8 mouse cellular contexts compared by ENCODE assay signal in the genomic region with DNA sequence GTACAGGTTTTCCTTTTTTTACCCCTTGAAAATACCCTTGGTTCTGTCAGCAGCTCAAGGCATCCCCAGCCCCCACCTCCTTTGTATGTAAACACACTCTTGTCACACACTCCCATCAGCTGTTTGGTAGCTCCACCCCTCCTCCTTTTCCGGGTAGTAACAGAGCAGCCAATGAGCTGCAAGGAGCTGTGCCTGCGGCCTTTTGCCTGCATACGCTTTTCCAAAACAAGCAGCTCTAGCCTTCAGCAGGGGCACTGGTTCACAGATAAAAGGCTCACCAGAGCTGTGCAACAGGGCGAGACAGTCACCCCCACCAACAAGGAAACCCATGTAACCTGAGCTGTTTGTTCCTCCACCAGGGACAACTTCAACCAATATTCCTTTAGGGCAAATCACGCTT. TPM values are rescaled to one million over a fixed set of nuclear protein-coding genes. Genes with fewer than 3 reads are reported as not detected.
DNase-seq lines count a peak whose midpoint lies in the region; ATAC-seq and TF ChIP-seq lines count a peak whose summit lies in the region.

No protein-coding gene starts in this region.

- H3K27ac ChIP-seq in forebrain, embryonic 11.5 days (ENCODE audit: low read depth, low read length), result peak overlapping the region; percentile 73
- peak overlapping the region; percentile 96 for H3K27ac ChIP-seq in heart, embryonic 16.5 days (ENCODE audit: low read length)
- peak overlapping the region; percentile 76 for H3K27ac ChIP-seq in liver, embryonic 14.5 days
- peak overlapping the region; percentile 57 for H3K27ac ChIP-seq in neural tube, embryonic 11.5 days (ENCODE audit: low read depth, low read length)
- peak overlapping the region; percentile 95 for H3K27ac ChIP-seq in stomach, postnatal 0 days (replicated peaks)

- H3K9me3 ChIP-seq in forebrain, embryonic 11.5 days (ENCODE audit: control insufficient read depth, low read length), result no peaks in the 10 kb centered on the region
- no peaks in the 10 kb centered on the region for H3K9me3 ChIP-seq in heart, embryonic 16.5 days (replicated peaks; ENCODE audit: control insufficient read depth, low read length)
- no peaks in the 10 kb centered on the region for H3K9me3 ChIP-seq in liver, embryonic 14.5 days (ENCODE audit: control insufficient read depth, low read length)
- H3K9me3 ChIP-seq in neural tube, embryonic 11.5 days (ENCODE audit: control insufficient read depth, low read length), result no peaks in the 10 kb centered on the region
- no peaks in the 10 kb centered on the region for H3K9me3 ChIP-seq in stomach, postnatal 0 days (ENCODE audit: control insufficient read depth, low read length)

- DNase-seq in c-Kit-positive CD71-negative TER-119-negative erythroid progenitor cells, embryonic 14.5 days (ENCODE audit: low read depth), result peak; percentile 50
- peak; percentile 85 for DNase-seq in forebrain, embryonic 11.5 days (ENCODE audit: low spot score)
- peak; percentile 88 to 96 for DNase-seq in kidney, postnatal 36 days
- DNase-seq in liver, embryonic 14.5 days (ENCODE audit: low read depth in 3 of 3, low spot score in 3 of 3), result peak; percentile 65 to 71 (median 68)
- DNase-seq in neural tube, embryonic 11.5 days (ENCODE audit: low spot score), result peak; percentile 77
- peak; percentile 93 for DNase-seq in stomach, postnatal 0 days (ENCODE audit: low spot score)

- H3K4me1 ChIP-seq in forebrain, embryonic 11.5 days (replicated peaks; ENCODE audit: control insufficient read depth, insufficient read depth, low read length), result peaks cover 13% of the 10 kb centered on the region
- H3K4me1 ChIP-seq in heart, embryonic 16.5 days (ENCODE audit: control insufficient read depth, insufficient read depth, low read length), result peaks cover 26% of the 10 kb centered on the region
- H3K4me1 ChIP-seq in liver, embryonic 14.5 days (replicated peaks; ENCODE audit: control insufficient read depth in 2 of 2, insufficient read depth in 2 of 2, low read length in 1 of 2), result peaks cover 27 to 43% of the 10 kb centered on the region in 2 experiments
- H3K4me1 ChIP-seq in neural tube, embryonic 11.5 days (ENCODE audit: control insufficient read depth, insufficient read depth, low read length), result peaks cover 13% of the 10 kb centered on the region
- 0 out of 2 replicates have a peak, but pooled peaks cover 3% of the 10 kb centered on the region for H3K4me1 ChIP-seq in stomach, postnatal 0 days (replicated peaks; ENCODE audit: control insufficient read depth, insufficient read depth)

- H3K9ac ChIP-seq in forebrain, embryonic 11.5 days (ENCODE audit: low read length), result peak overlapping the region; percentile 46; the same call in 1 of the 2 replicates
- H3K9ac ChIP-seq in heart, embryonic 16.5 days (ENCODE audit: low read length), result peak overlapping the region; percentile 72
- peak overlapping the region; percentile 99; the same call in 1 of the 2 replicates for H3K9ac ChIP-seq in liver, embryonic 14.5 days (replicated peaks)
- no peak overlapping the region; the same call in 1 of the 2 replicates for H3K9ac ChIP-seq in neural tube, embryonic 11.5 days (ENCODE audit: low read length)
- H3K9ac ChIP-seq in stomach, postnatal 0 days (ENCODE audit: low read length), result peak overlapping the region; percentile 85; the same call in 1 of the 2 replicates

- no peaks in the 10 kb centered on the region for H3K36me3 ChIP-seq in forebrain, embryonic 11.5 days (ENCODE audit: control insufficient read depth, insufficient read depth, low read length)
- peaks cover 5% of the 10 kb centered on the region for H3K36me3 ChIP-seq in heart, embryonic 16.5 days (ENCODE audit: control insufficient read depth, insufficient read depth)
- H3K36me3 ChIP-seq in liver, embryonic 14.5 days (replicated peaks; ENCODE audit: control insufficient read depth, insufficient read depth, low read depth), result peaks cover 18% of the 10 kb centered on the region
- no peaks in the 10 kb centered on the region for H3K36me3 ChIP-seq in neural tube, embryonic 11.5 days (ENCODE audit: control insufficient read depth, insufficient read depth, low read length)
- H3K36me3 ChIP-seq in stomach, postnatal 0 days (ENCODE audit: control insufficient read depth, insufficient read depth, low read length), result no peaks in the 10 kb centered on the region

- no peaks in the 10 kb centered on the region for H3K27me3 ChIP-seq in forebrain, embryonic 11.5 days (ENCODE audit: control insufficient read depth, insufficient read depth, low read length)
- no peaks in the 10 kb centered on the region for H3K27me3 ChIP-seq in heart, embryonic 16.5 days (ENCODE audit: control insufficient read depth, insufficient read depth, low read length)
- H3K27me3 ChIP-seq in liver, embryonic 14.5 days (ENCODE audit: control insufficient read depth, insufficient read depth, low read length), result no peaks in the 10 kb centered on the region
- no peaks in the 10 kb centered on the region for H3K27me3 ChIP-seq in neural tube, embryonic 11.5 days (ENCODE audit: control insufficient read depth, insufficient read depth, low read length)
- no peaks in the 10 kb centered on the region for H3K27me3 ChIP-seq in stomach, postnatal 0 days (ENCODE audit: control insufficient read depth, insufficient read depth, low read length)

- no peak for TF ChIP-seq CTCF in liver, embryonic 14.5 days (IDR thresholded peaks at IDR 0.05; ENCODE audit: low read depth)
- TF ChIP-seq CTCF in stomach, postnatal 0 days (IDR thresholded peaks at IDR 0.05; ENCODE audit: low read depth), result no peak

- WGBS in forebrain, embryonic 11.5 days, result 0% methylated on average over 5 of the region's 5 CpGs
- WGBS in heart, embryonic 16.5 days, result 3% methylated on average over 5 of the region's 5 CpGs
- WGBS in liver, embryonic 14.5 days (ENCODE audit: insufficient replicate concordance), result 6% methylated on average over 5 of the region's 5 CpGs
- WGBS in neural tube, embryonic 11.5 days, result 1% methylated on average over 5 of the region's 5 CpGs
- WGBS in stomach, postnatal 0 days, result under 1% methylated on average over 5 of the region's 5 CpGs

- peak; percentile 82 for ATAC-seq in CD4-positive, CD25-positive, alpha-beta regulatory T cell, adult 4 months
- ATAC-seq in forebrain, embryonic 11.5 days (replicated peaks; ENCODE audit: low FRiP score), result peak; percentile 77
- ATAC-seq in heart, embryonic 16.5 days (replicated peaks; ENCODE audit: extremely low read depth, insufficient read depth, low FRiP score), result peak; percentile 77
- peak; percentile 60 for ATAC-seq in liver, embryonic 14.5 days (ENCODE audit: insufficient read depth)
- ATAC-seq in neural tube, embryonic 11.5 days (ENCODE audit: insufficient read depth, low FRiP score, low TSS enrichment), result peak; percentile 58
- peak; percentile 90 for ATAC-seq in stomach, postnatal 0 days (ENCODE audit: low FRiP score, low TSS enrichment)

- H3K4me2 ChIP-seq in forebrain, embryonic 11.5 days (ENCODE audit: low read depth, low read length, severe bottlenecking), result peak overlapping the region; percentile 61
- H3K4me2 ChIP-seq in heart, embryonic 16.5 days (ENCODE audit: low read depth, low read length), result peak overlapping the region; percentile 82
- H3K4me2 ChIP-seq in liver, embryonic 14.5 days (ENCODE audit: low read depth), result peak overlapping the region; percentile 94
- peak overlapping the region; percentile 78 for H3K4me2 ChIP-seq in neural tube, embryonic 11.5 days (ENCODE audit: low read depth)
- H3K4me2 ChIP-seq in stomach, postnatal 0 days (replicated peaks; ENCODE audit: low read depth), result peak overlapping the region; percentile 68

- TF ChIP-seq EP300 in liver, embryonic 14.5 days (IDR thresholded peaks at IDR 0.05; ENCODE audit: low read depth), result no peak
- TF ChIP-seq EP300 in stomach, postnatal 0 days (optimal IDR thresholded peaks at IDR 0.05), result no peak

- peak overlapping the region; percentile 71 for H3K4me3 ChIP-seq in forebrain, embryonic 11.5 days (ENCODE audit: low read depth, low read length)
- peak overlapping the region; percentile 56 for H3K4me3 ChIP-seq in heart, embryonic 16.5 days (ENCODE audit: low read length)
- peak overlapping the region; percentile 53 to 83 for H3K4me3 ChIP-seq in liver, embryonic 14.5 days (ENCODE audit: insufficient read depth in 1 of 2, low read depth in 2 of 2, low read length in 2 of 2)
- peak overlapping the region; percentile 69 for H3K4me3 ChIP-seq in neural tube, embryonic 11.5 days (ENCODE audit: low read depth, low read length)
- peak overlapping the region; percentile 78 for H3K4me3 ChIP-seq in stomach, postnatal 0 days (ENCODE audit: low read depth, low read length)

RNA-seq across cellular contexts. Expression of a gene that starts 4.0 kb away (rescaled TPM):
- polyA plus RNA-seq in CD4-positive, CD25-positive, alpha-beta regulatory T cell, adult 4 months (2017; shearing (Covaris generic)), result 100 to 1,000 TPM; 145 to 167 TPM
- polyA plus RNA-seq in forebrain, embryonic 11.5 days (2014; fragmentation: Nextera tagmentation; extraction: Ambion mirVana), result 50.1 and 51.8 TPM in 2 replicates
- polyA plus RNA-seq in heart, embryonic 16.5 days (2015; fragmentation: Nextera tagmentation; extraction: Ambion mirVana), result 43.3 and 45.9 TPM in 2 replicates
- polyA plus RNA-seq in liver, embryonic 14.5 days (2012; rRNA removed), result 13.8 and 18.7 TPM in 2 replicates
- polyA plus RNA-seq in liver, embryonic 14.5 days (2014; fragmentation: Nextera tagmentation; extraction: Ambion mirVana), result 27.4 and 29.6 TPM in 2 replicates
- polyA plus RNA-seq in neural tube, embryonic 11.5 days (2014; fragmentation: Nextera tagmentation; extraction: Ambion mirVana), result 51.7 and 52.8 TPM in 2 replicates
- polyA plus RNA-seq in stomach, postnatal 0 days (2015; fragmentation: Nextera tagmentation; extraction: Ambion mirVana), result 25.2 and 28.8 TPM in 2 replicates

Comparison
In these comparisons a context has a peak if more than half of its experiments do, and no peak if none do; other contexts are left out.
1. Peak in every context shown above with its lines: DNase-seq, ATAC-seq, H3K4me3 ChIP-seq and H3K27ac ChIP-seq.